Mouse (Mus musculus): ENCODE data around the gene Dio2.

- TF ChIP-seq CTCF (conservative IDR thresholded peaks at IDR 0.05; ENCODE audit: insufficient read depth, insufficient read length, low read depth, low read length) (no peak), POLR2A (IDR thresholded peaks at IDR 0.05; ENCODE audit: low read depth, low read length) (no peak)
Measured at GRCm38 (mm10) chr12:90781438-90781837, 43.2 kb upstream of the Dio2 start.

All from kidney, adult 2 months (tissue).